Mouse (Mus musculus) erythroblast, embryonic 14.5 days (primary cell): Measurements from ENCODE around the gene Atf7ip.

Experiments
- GATA1 ChIP-seq: IDR thresholded peaks from 2 replicates; pipeline ENCODE4 v1.6.1; 2012; ENCODE audit warnings: low read length, inconsistent platforms, mixed read lengths
- TAL1 ChIP-seq: IDR thresholded peaks from 3 replicates; pipeline ENCODE4 v1.6.1; 2012; ENCODE audit warnings: low read length, inconsistent platforms, mixed read lengths

DNA sequence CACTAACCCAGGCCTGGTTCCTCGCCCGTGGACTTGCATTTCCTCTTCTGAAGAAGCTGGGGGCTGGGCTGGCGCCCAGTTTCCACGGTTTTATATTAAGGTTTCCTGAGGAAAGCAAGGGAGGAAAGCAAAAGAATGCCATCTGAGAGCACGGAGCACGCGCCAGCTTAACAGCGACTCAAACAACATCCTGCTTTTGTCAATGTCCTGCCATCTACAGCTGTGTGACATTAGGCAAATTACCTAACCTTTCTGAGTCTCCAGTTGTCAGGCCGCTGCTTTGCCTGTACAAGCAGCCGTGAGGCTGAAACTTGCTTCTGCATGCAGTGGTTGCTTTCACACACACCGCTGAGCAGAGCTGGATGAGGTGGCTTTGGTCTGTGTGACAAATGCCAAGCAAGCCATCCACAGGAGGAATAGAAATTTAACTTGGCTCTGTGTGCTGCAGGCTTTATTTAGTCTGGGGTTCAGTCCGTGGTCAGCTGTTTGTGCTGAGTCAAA is 41.8 kb upstream of the Atf7ip start:
- TF ChIP-seq GATA1 = no peak
- no peak for TF ChIP-seq TAL1
